In the genomic region with DNA sequence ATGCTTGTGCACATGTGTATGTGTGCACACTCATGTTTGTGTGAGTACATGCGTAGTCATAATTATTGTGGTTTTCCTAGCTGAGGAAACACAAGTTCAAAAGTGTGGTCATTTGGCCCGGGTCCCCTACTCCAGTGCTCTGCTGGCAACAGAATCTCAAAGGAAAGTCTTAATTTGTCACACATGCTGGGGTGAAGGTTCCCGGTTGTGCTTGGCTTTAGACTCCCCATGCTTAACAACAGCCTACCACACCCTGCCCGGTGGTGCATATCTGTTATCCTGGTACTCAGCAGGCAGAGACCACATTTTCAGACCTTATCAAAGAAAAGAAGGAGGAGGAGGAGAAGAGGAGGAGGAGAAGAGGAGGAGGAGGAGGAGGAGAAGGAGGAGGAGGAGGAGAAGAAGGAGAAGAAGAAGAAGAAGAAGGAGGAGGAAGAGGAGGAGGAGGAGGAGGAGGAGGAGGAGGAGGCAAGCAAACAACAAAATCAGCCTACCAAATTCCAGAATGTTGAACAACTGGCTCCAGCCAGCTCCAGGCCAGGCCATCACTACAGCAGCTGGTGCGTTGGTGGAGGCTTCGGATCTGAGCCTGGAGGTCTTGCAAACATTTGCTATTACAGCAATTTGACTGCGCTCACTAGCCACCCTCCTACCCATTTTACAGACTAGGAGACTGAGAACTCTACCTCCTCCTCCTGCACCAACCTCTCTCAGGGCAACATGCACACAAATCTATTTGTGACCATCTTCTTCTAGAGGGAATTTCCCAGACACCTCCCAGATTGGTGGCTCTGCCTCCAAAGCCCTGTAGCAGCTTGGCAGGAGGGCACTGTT, we compare ENCODE assay signal across 9 mouse cellular contexts. TPM values are rescaled to one million over a fixed set of nuclear protein-coding genes. Genes with fewer than 3 reads are reported as not detected.
DNase-seq lines count a peak whose midpoint lies in the region; ATAC-seq and TF ChIP-seq lines count a peak whose summit lies in the region.
"Had no signal": no experiment of that assay in that cellular context is flagged by ENCODE, and none has a peak within 500 bp of the region (broad histone marks: within the 10 kb centered on the region; RNA-seq: fewer than 3 reads in every experiment).

No protein-coding gene starts in this region.

- ATAC-seq in megakaryocyte-erythroid progenitor cell, adult 5-6 weeks (replicated peaks; ENCODE audit: low FRiP score, low TSS enrichment, poor library complexity, severe bottlenecking) = peak; percentile 66

- peak; percentile 64 for DNase-seq in kidney, postnatal 10 days
- DNase-seq in kidney, adult 8-10 months = no peak
- DNase-seq in heart, postnatal 10 days = peak; percentile 58 to 63
- DNase-seq in urinary bladder, adult 2 months (ENCODE audit: low spot score) = no peak
- no peak for DNase-seq in cerebellum, postnatal 4 days (ENCODE audit: low spot score in 2 of 2)

- peaks cover 16% of the 10 kb centered on the region for H3K4me1 ChIP-seq in embryonic fibroblast, embryonic 13.5 days (ENCODE audit: control insufficient read depth, insufficient read depth, low read length)

- no peak for TF ChIP-seq CTCF in embryonic fibroblast, embryonic 13.5 days (IDR thresholded peaks at IDR 0.05; ENCODE audit: borderline replicate concordance, insufficient read depth, low read length)

- H3K27ac ChIP-seq in embryonic fibroblast, embryonic 13.5 days (ENCODE audit: insufficient read depth, low read length) = peak overlapping the region; percentile 71

- H3K4me3 ChIP-seq in embryonic fibroblast, embryonic 13.5 days (ENCODE audit: insufficient read depth, low read length) = no peak overlapping the region

- intact Hi-C loops in heart, postnatal 10 days (cut with DNase I) = loop anchor here (5.0 kb wide), 2 partner anchors 40 to 55 kb away; no protein-coding TSS in a partner anchor

- no peak for TF ChIP-seq POLR2A in embryonic fibroblast, embryonic 13.5 days (IDR thresholded peaks at IDR 0.05; ENCODE audit: low read depth, low read length)

RNA-seq across cellular contexts. Expression of a gene that starts 5.5 kb away (rescaled TPM):
- polyA plus RNA-seq in embryonic fibroblast, embryonic 13.5 days (2011; ENCODE audit: insufficient read length, low read depth, missing spikeins) = not detected in 2 replicates
- total RNA-seq in heart, postnatal 10 days (2021) = not detected
- total RNA-seq in megakaryocyte-erythroid progenitor cell, adult 5-6 weeks (2014; fragmentation: Nextera tagmentation) = not detected in 2 replicates
- total RNA-seq in megakaryocyte-erythroid progenitor cell, adult 5-6 weeks (2017) = not detected in 2 replicates
- not detected in 2 replicates for polyA plus RNA-seq in urinary bladder, adult 2 months (2012; rRNA removed)
- total RNA-seq: layer of hippocampus, postnatal 10 days had no signal
- polyA plus RNA-seq: Patski had no signal

RNA-seq across cellular contexts. Expression of a gene that starts 17.2 kb away (rescaled TPM):
- polyA plus RNA-seq in embryonic fibroblast, embryonic 13.5 days (2011; ENCODE audit: insufficient read length, low read depth, missing spikeins) = not detected in 2 replicates
- total RNA-seq in heart, postnatal 10 days (2021) = not detected
- total RNA-seq in megakaryocyte-erythroid progenitor cell, adult 5-6 weeks (2014; fragmentation: Nextera tagmentation) = not detected in 2 replicates
- not detected in 2 replicates for total RNA-seq in megakaryocyte-erythroid progenitor cell, adult 5-6 weeks (2017)
- 0.34 TPM in 1 of 2 replicates, not detected in the other for polyA plus RNA-seq in urinary bladder, adult 2 months (2012; rRNA removed)
- total RNA-seq: layer of hippocampus, postnatal 10 days had no signal
- polyA plus RNA-seq: Patski had no signal

RNA-seq across cellular contexts. Expression of a gene that starts 21.0 kb away (rescaled TPM):
- polyA plus RNA-seq in embryonic fibroblast, embryonic 13.5 days (2011; ENCODE audit: insufficient read length, low read depth, missing spikeins) = 271 and 368 TPM in 2 replicates
- total RNA-seq in heart, postnatal 10 days (2021) = 100 to 1,000 TPM; 524 to 560 TPM
- total RNA-seq in megakaryocyte-erythroid progenitor cell, adult 5-6 weeks (2014; fragmentation: Nextera tagmentation) = 0.22 TPM in 1 of 2 replicates, not detected in the other
- total RNA-seq in megakaryocyte-erythroid progenitor cell, adult 5-6 weeks (2017) = not detected in 2 replicates
- polyA plus RNA-seq in urinary bladder, adult 2 months (2012; rRNA removed) = 35.5 and 115 TPM in 2 replicates

RNA-seq across cellular contexts. Expression of a gene that starts 38.0 kb away (rescaled TPM):
- not detected in 2 replicates for polyA plus RNA-seq in embryonic fibroblast, embryonic 13.5 days (2011; ENCODE audit: insufficient read length, low read depth, missing spikeins)
- not detected for total RNA-seq in heart, postnatal 10 days (2021)
- not detected in 2 replicates for total RNA-seq in megakaryocyte-erythroid progenitor cell, adult 5-6 weeks (2014; fragmentation: Nextera tagmentation)
- total RNA-seq in megakaryocyte-erythroid progenitor cell, adult 5-6 weeks (2017) = not detected in 2 replicates
- not detected in 2 replicates for polyA plus RNA-seq in urinary bladder, adult 2 months (2012; rRNA removed)
- total RNA-seq: layer of hippocampus, postnatal 10 days had no signal
- polyA plus RNA-seq: Patski had no signal

Comparison
In these comparisons a context has a peak if more than half of its experiments do, and no peak if none do; other contexts are left out.
1. DNase-seq: peak in kidney, postnatal 10 days (single experiment) and heart, postnatal 10 days (2 of 2); none in kidney, adult 8-10 months (0 of 2), urinary bladder, adult 2 months (single experiment) and cerebellum, postnatal 4 days (0 of 2).
2. RNA of a gene that starts 21.0 kb away (total RNA-seq): 524 to 560 TPM in heart, postnatal 10 days; 0.22 TPM in megakaryocyte-erythroid progenitor cell, adult 5-6 weeks; every median in the first group is over 100 times any median in the second.